Mouse (Mus musculus) hindbrain, embryonic 10.5 days (tissue): ENCODE measurements around the gene Gsdma. TPM values are rescaled to one million over a fixed set of nuclear protein-coding genes. Genes with fewer than 3 reads are reported as not detected.
"Not testable (repeated sequence)": the region's sequence is repeated elsewhere in the genome, so short reads cannot be mapped to it uniquely, and the experiment has no call there.

ENCODE experiments used
- DNase-seq: peaks from one replicate; pipeline ENCODE4 v3.0.0-alpha.2; 2017; ENCODE audit warnings: low spot score
- H3K27ac ChIP-seq: fragments of 300-500 bp; sonication (generic); 2 replicates; pipeline ENCODE4 v1.5.1; 2016; ENCODE audit warnings: mild to moderate bottlenecking, moderate library complexity
- H3K27me3 ChIP-seq: fragments of 300-500 bp; sonication (generic); 2 replicates; pipeline ENCODE4 v1.6.1; 2016; ENCODE audit warnings: mild to moderate bottlenecking; ENCODE audit not compliant: poor library complexity, insufficient read depth, severe bottlenecking
- H3K36me3 ChIP-seq: fragments of 300-500 bp; sonication (generic); 2 replicates; pipeline ENCODE4 v1.6.1; 2016; ENCODE audit warnings: mild to moderate bottlenecking, moderate library complexity
- H3K4me1 ChIP-seq: fragments of 300-500 bp; sonication (generic); replicated peaks from 2 replicates; pipeline ENCODE4 v1.6.1; 2016; ENCODE audit warnings: mild to moderate bottlenecking
- H3K4me3 ChIP-seq: fragments of 300-500 bp; sonication (generic); 2 replicates; pipeline ENCODE4 v1.5.1; 2016; ENCODE audit warnings: mild to moderate bottlenecking, moderate library complexity
- H3K9me3 ChIP-seq: fragments of 300-500 bp; sonication (generic); 2 replicates; pipeline ENCODE4 v1.6.1; 2016; ENCODE audit warnings: mild to moderate bottlenecking, moderate library complexity
- WGBS: fragments of 180-500 bp; shearing (Covaris S2); methylation state at CpG from one replicate; pipeline ENCODE4 v1.1.7; 2016; 5-methylcytosine and 5-hydroxymethylcytosine counted together
- polyA plus RNA-seq: library from polyadenylated mRNA; unstranded; fragments of >200 nt; fragmentation: Nextera tagmentation; extraction: Ambion mirVana; gene quantifications from 2 replicates; pipeline ENCODE4 v1.2.1, GENCODE M21; 2016

The Gsdma gene
- polyA plus RNA-seq, 1 experiment from 2014 or later, result 0.09 TPM

DNA sequence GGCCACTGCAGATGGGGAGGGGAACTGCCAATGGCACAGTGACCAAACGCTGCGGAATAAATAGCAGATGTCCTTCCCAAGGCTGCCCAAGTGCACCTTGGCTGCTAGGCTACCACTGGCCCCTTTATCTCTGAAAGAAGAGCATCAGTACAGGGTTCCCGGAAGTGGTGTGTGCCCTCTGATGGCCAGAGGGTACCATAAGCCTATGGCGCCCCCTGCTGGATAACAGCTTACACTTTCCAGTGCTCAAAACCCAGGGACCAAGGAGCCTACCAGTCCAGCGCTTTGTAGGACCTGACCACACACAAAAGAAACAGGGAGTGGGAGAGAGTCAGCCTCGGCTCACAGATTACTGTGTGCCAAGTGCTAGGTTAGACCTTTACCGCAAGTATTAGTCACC, 9.1 kb upstream of the Gsdma start:
- peak; percentile 58 for DNase-seq
- H3K27ac ChIP-seq, H3K9me3 ChIP-seq, H3K4me1 ChIP-seq, H3K36me3 ChIP-seq, H3K27me3 ChIP-seq: not testable (repeated sequence)
- H3K4me3 ChIP-seq, result 0 out of 2 replicates have a peak overlapping the region, but pooled peaks have one; percentile 2
- WGBS, result 12% methylated on average over 7 of the region's 7 CpGs

DNA sequence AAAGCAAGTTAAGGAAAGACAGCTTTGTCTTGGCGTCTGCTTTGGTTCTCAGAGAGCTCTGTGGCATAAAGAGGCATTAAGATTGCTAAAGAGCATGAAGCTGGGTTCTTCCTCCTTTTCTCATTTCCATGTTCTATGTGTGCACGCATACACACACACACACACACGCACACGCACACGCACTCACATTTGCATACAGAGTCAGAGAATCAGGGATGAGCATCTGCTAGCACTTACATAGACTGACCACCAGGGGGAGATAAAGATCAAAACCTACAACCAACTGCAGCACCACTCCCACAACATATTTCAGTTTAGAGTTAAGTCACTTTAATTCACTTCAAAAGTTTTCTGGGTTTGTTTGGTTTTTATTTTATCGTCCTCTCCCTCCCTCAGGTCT, 3.6 kb upstream of the Gsdma start:
- Histone ChIP-seq H3K4me1 (peaks cover 5% of the 10 kb centered on the region), H3K27ac (no peak overlapping the region), H3K36me3 (no peaks in the 10 kb centered on the region), H3K9me3 (no peaks in the 10 kb centered on the region), H3K4me3 (peak overlapping the region; percentile 3; the same call in 1 of the 2 replicates), H3K27me3 (peaks cover 8% of the 10 kb centered on the region)
- 14% methylated on average over 6 of the region's 6 CpGs for WGBS
- peak; percentile 44 for DNase-seq

GRCm38 (mm10) chr11:98668984-98669383, 4.8 kb downstream of the Gsdma start:
- H3K4me1 ChIP-seq, result no peaks in the 10 kb centered on the region; the same call in none of the 2 replicates
- DNase-seq, result no peak
- H3K27me3 ChIP-seq, result peaks cover 48% of the 10 kb centered on the region
- H3K4me3 ChIP-seq, result no peak overlapping the region
- 72% methylated on average over 2 of the region's 2 CpGs for WGBS
- H3K36me3 ChIP-seq, result no peaks in the 10 kb centered on the region
- H3K9me3 ChIP-seq, result no peaks in the 10 kb centered on the region
- no peak overlapping the region for H3K27ac ChIP-seq

DNA sequence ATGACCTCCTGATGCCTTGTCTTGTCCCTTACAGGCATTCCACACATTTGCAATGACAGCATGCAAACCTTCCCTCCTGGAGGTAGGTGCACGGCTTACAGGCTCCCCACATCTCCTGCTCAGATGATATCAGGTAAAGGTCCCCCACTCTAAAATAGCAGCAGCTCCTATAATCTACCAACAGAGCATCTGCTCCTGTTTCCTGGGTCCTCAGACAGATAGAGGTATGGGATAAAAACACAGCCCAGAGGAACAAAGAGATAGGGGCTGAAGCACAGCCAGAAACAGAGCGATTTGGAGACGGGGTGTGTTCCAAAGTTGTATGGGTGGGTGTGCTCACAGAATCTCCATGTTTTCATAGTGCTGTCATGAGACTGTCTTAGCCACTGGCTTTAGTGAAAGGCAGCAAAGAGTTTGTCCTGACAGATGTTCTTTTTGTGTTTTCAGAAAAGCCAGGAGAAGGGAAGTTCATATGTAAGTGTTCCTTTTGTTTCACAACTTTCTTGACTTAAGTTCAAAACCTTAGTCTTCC, 7.2 kb downstream of the Gsdma start:
- no peak for DNase-seq
- WGBS, result 76% methylated on average over 3 of the region's 3 CpGs

GRCm38 (mm10) chr11:98671857-98672256, 7.7 kb downstream of the Gsdma start:
- DNase-seq, result no peak
- Histone ChIP-seq H3K4me1 (peaks cover 5% of the 10 kb centered on the region), H3K27me3 (peaks cover 40% of the 10 kb centered on the region), H3K4me3 (no peak overlapping the region), H3K9me3 (no peaks in the 10 kb centered on the region), H3K36me3 (no peaks in the 10 kb centered on the region), H3K27ac (no peak overlapping the region)
- 59% methylated on average over 5 of the region's 5 CpGs for WGBS

More for the DNA sequence above, 7.2 kb downstream of the Gsdma start:
- H3K27me3 ChIP-seq, result peaks cover 45% of the 10 kb centered on the region
- no peak overlapping the region for H3K27ac ChIP-seq
- no peaks in the 10 kb centered on the region for H3K36me3 ChIP-seq
- no peak overlapping the region for H3K4me3 ChIP-seq
- no peaks in the 10 kb centered on the region for H3K9me3 ChIP-seq
- peaks cover 5% of the 10 kb centered on the region for H3K4me1 ChIP-seq

DNA sequence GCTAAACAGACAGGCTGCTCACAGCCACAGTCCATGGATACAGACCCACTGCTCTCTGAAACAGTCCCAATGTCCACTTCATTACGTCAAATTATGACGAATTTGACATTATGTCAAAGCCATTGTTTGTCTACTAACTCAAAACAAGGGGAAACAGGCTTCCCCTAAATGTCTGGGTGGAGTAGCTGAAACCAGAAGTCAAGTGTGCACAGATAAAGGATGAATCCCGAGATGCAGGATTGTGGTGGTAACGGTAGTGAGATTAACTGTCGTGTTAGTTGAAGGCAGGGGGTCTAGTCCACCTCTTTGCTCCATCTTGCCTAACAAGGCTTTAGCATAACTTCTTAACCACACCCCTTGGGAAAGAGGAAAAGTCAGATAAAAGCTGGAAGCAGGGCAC, 8.3 kb downstream of the Gsdma start:
- Histone ChIP-seq H3K36me3 (no peaks in the 10 kb centered on the region), H3K27me3 (peaks cover 33% of the 10 kb centered on the region), H3K4me3 (no peak overlapping the region), H3K9me3 (no peaks in the 10 kb centered on the region), H3K4me1 (peaks cover 5% of the 10 kb centered on the region), H3K27ac (no peak overlapping the region)
- 87% methylated on average over 5 of the region's 5 CpGs for WGBS
- DNase-seq, result no peak

DNA sequence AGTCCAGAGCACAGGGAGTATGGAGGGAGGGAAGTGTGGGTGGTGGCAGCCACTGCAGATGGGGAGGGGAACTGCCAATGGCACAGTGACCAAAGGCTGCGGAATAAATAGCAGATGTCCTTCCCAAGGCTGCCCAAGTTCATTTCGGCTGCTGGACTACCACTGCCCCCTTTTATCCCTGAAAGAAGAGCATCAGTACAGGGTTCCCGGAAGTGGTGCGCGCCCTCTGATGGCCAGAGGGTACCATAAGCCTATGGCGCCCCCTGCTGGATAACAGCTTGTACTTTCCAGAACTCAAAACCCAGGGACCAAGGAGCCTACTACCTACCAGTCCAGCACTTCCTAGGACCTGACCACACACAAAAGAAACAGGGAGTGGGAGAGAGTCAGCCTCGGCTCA, 9.0 kb downstream of the Gsdma start:
- peaks cover 27% of the 10 kb centered on the region for H3K27me3 ChIP-seq
- H3K36me3 ChIP-seq, H3K27ac ChIP-seq, H3K4me1 ChIP-seq, H3K4me3 ChIP-seq, H3K9me3 ChIP-seq: not testable (repeated sequence)
- 12% methylated on average over 7 of the region's 7 CpGs for whole genome bisulfite sequencing
- DNase-seq, result peak; percentile 70

DNA sequence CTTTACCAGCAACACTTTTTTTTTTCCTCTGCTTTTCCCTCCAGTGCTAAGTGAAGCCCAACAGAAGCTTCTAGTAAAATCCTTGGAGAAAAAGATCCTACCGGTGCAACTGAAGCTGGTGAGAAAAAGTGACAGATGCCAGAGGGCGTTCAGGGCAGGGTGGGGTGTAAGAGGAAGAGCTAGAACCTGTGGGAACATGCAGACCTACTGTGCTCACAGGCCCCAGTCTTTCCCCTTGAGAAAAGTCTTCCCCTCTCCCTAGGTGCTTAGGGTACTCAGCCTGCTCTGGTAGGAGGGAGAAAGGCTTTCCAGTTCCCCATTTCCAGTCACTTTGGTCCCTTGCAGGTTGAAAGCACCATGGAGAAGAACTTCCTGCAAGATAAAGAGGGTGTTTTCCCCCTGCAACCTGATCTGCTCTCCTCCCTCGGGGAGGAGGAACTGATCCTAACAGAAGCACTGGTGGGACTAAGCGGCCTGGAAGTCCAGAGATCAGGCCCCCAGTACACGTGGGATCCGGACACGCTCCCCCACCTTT, 11.7 kb downstream of the Gsdma start:
- Histone ChIP-seq H3K27ac (no peak overlapping the region), H3K27me3 (peaks cover 11% of the 10 kb centered on the region; the same call in 1 of the 2 replicates), H3K9me3 (no peaks in the 10 kb centered on the region), H3K4me3 (no peak overlapping the region), H3K36me3 (no peaks in the 10 kb centered on the region), H3K4me1 (peaks cover 5% of the 10 kb centered on the region; the same call in 1 of the 2 replicates)
- WGBS, result 47% methylated on average over 7 of the region's 7 CpGs
- no peak for DNase-seq

- H3K36me3 ChIP-seq, result peaks cover 7% of the 10 kb centered on the region; the same call in 1 of the 2 replicates
- H3K9me3 ChIP-seq, result no peaks in the 10 kb centered on the region
- H3K27me3 ChIP-seq, result no peaks in the 10 kb centered on the region
- peaks cover 27% of the 10 kb centered on the region for H3K4me1 ChIP-seq
- no peak overlapping the region for H3K27ac ChIP-seq
- H3K4me3 ChIP-seq, result no peak overlapping the region
- 92% methylated on average over 1 of the region's 1 CpGs for WGBS
- no peak for DNase-seq
Measured at GRCm38 (mm10) chr11:98680023-98680422, 15.9 kb downstream of the Gsdma start.

DNA sequence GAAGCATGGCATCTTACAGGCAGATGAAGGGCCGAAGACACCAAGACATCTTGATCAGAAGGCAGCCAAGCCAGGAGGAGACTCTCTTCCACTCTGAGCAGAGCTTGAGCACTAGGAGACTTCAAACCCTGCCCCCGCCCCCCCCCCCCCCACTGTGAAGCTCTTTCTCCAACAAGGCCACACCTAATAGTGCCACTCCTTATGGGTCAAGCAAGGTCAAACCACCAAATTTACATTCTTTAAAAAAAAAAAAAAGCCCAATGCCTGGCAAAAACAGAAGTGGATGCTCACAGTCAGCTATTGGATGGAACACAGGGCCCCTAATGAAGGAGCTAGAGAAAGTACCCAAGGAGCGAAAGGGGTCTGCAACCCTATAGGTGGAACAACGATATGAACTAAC, 16.4 kb downstream of the Gsdma start:
- not testable (repeated sequence) for H3K9me3 ChIP-seq, H3K4me3 ChIP-seq, H3K27ac ChIP-seq, H3K27me3 ChIP-seq, DNase-seq
- WGBS, result 87% methylated on average over 4 of the region's 4 CpGs
- peaks cover 13% of the 10 kb centered on the region for H3K36me3 ChIP-seq
- H3K4me1 ChIP-seq, result peaks cover 27% of the 10 kb centered on the region

DNA sequence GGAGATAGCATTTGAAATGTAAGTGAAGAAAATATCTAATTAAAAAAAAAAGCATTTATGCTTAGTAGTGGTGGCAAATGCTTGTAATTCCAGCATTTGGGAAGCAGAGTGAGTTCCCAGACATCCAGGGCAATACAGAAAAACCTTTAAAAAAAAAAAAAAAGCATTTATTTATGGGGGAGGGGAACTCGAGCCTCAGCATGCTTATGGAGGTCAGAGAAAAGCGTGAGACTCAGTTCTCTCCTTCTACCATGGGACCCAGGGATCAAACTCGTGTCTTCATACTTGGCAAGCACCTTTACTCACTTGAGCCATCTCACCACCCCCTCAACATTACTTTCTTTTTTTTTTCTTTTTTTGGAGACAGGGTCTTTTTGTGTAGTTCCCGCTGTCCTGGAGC, 17.0 kb downstream of the Gsdma start:
- Histone ChIP-seq H3K36me3 (peaks cover 19% of the 10 kb centered on the region), H3K27ac (peak overlapping the region; percentile 94; the same call in 1 of the 2 replicates), H3K4me3 (no peak overlapping the region), H3K9me3 (no peaks in the 10 kb centered on the region), H3K4me1 (peaks cover 23% of the 10 kb centered on the region), H3K27me3 (no peaks in the 10 kb centered on the region)
- DNase-seq, result no peak
- 87% methylated on average over 4 of the region's 4 CpGs for WGBS

DNA sequence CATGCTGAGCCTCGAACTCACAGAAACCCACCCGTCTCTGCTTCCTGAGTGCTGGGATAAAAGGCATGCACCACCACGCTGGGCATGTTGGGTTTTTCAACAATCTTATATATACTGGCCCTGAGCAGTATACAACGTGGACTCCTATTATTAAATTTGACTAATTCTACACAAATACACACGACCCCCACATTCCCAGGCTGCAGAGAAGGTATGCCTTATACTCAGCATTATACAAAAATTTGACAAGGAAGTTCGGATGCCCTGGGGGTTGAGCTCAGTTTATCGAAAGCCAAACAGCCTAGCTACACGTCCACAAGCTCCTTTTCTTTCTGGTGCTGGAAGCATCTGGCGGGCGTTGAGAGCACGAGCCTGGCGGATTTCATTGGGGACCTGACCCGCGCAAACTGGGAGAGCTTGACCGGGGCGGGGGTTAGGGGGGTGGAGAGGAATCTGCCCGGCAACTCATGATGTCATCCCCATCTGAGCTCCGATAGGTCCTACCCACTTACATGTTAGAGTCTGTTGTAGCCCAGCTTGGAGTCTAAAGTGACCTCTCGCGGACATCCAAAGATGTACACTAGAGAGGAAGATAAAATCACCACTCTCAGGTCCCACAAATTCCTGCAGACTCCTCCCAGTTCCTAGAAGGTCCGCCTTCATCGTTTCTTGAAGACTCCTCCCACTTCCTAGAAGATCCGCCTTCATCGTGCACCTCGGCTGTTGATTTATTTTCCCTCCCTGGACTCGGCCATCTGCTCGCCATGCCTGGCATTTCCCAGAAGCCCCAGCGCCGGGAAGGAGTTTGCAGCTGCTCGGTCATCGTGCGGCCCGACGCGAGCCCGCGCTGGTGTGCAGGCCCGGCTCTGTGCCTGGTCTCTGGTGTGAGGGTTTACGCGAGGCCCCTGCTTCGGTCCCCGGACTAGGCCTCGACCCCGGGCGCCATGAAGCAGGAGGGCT, 17.9 kb downstream of the Gsdma start, which contains the start of gene Psmd3:
Gene Psmd3 (plus strand): TSS at position 769 of the 960 bp plus-strand sequence.
- Histone ChIP-seq H3K4me3 (peak within 1 kb of the TSS; percentile 93), H3K9me3 (no peaks in the 10 kb centered on the region), H3K27ac (peak within 1 kb of the TSS; percentile 94), H3K27me3 (no peaks in the 10 kb centered on the region), H3K36me3 (peaks cover 28% of the 10 kb centered on the region), H3K4me1 (peaks cover 22% of the 10 kb centered on the region)
- WGBS, result 5% methylated on average over 45 of the region's 45 CpGs
- peak; percentile 98 for DNase-seq

- no peak for DNase-seq
- Histone ChIP-seq H3K4me1 (peaks cover 22% of the 10 kb centered on the region), H3K27ac (peak overlapping the region; percentile 94), H3K36me3 (peaks cover 35% of the 10 kb centered on the region), H3K27me3 (no peaks in the 10 kb centered on the region), H3K9me3 (no peaks in the 10 kb centered on the region), H3K4me3 (peak overlapping the region; percentile 93)
- under 1% methylated on average over 23 of the region's 23 CpGs for WGBS
Measured at GRCm38 (mm10) chr11:98682811-98683210, 18.7 kb downstream of the Gsdma start.
